Mouse (Mus musculus) 416B (cell line): ENCODE measurements around the gene Dmrt3.

Source experiments
- DNase-seq: peaks from one replicate; pipeline ENCODE4 v3.0.0; 2011; ENCODE audit warnings: low read depth

The Dmrt3 gene

GRCm38 (mm10) chr19:25622291-25623251, 12.5 kb downstream of the Dmrt3 start:
- peak; percentile 11 for DNase-seq

GRCm38 (mm10) chr19:25628490-25628889, 18.4 kb downstream of the Dmrt3 start:
- peak; percentile 53 for DNase-seq

- DNase-seq, result no peak
Measured at GRCm38 (mm10) chr19:25635119-25635518, 25.0 kb downstream of the Dmrt3 start.

- DNase-seq, result peak; percentile 50
Measured at GRCm38 (mm10) chr19:25635622-25636244, 25.6 kb downstream of the Dmrt3 start.

- no peak for DNase-seq
Measured at GRCm38 (mm10) chr19:25638766-25639361, 28.8 kb downstream of the Dmrt3 start.

- no peak for DNase-seq
Measured at GRCm38 (mm10) chr19:25641786-25642185, 31.7 kb downstream of the Dmrt3 start.

GRCm38 (mm10) chr19:25647136-25647535, 37.0 kb downstream of the Dmrt3 start:
- DNase-seq, result no peak

GRCm38 (mm10) chr19:25648701-25649100, 38.6 kb downstream of the Dmrt3 start:
- no peak for DNase-seq

GRCm38 (mm10) chr19:25650474-25650873, 40.4 kb downstream of the Dmrt3 start:
- DNase-seq, result no peak

GRCm38 (mm10) chr19:25652560-25652959, 42.5 kb downstream of the Dmrt3 start:
- no peak for DNase-seq

- DNase-seq, result no peak
Measured at GRCm38 (mm10) chr19:25654034-25654749, 44.1 kb downstream of the Dmrt3 start.

- no peak for DNase-seq
Measured at GRCm38 (mm10) chr19:25665486-25666339, 55.6 kb downstream of the Dmrt3 start.

- no peak for DNase-seq
Measured at GRCm38 (mm10) chr19:25667836-25668235, 57.7 kb downstream of the Dmrt3 start.

- DNase-seq, result no peak
Measured at GRCm38 (mm10) chr19:25669593-25670248, 59.6 kb downstream of the Dmrt3 start.

- DNase-seq, result no peak
Measured at GRCm38 (mm10) chr19:25670571-25671285, 60.6 kb downstream of the Dmrt3 start.

GRCm38 (mm10) chr19:25671681-25672080, 61.6 kb downstream of the Dmrt3 start:
- no peak for DNase-seq

GRCm38 (mm10) chr19:25672101-25672950, 62.2 kb downstream of the Dmrt3 start, which contains the start of gene Dmrt2:
Gene Dmrt2 (plus strand): TSS chr19:25672411.
- DNase-seq, result no peak
